Mouse (Mus musculus) kidney, postnatal 0 days (tissue): Measurements from ENCODE around the gene Gm20388. TPM values are rescaled to one million over a fixed set of nuclear protein-coding genes. Genes with fewer than 3 reads are reported as not detected.
A peak's percentile ranks its signal among the peaks of the same experiment; 100 is the strongest.

ENCODE experiments used
- ATAC-seq: fragments of 200-750 bp; cut with Nextera tagmentation; replicated peaks from 2 replicates; pipeline ENCODE4 v1.8.0; 2017; ENCODE audit warnings: low read depth, moderate number of reproducible peaks, moderate TSS enrichment, moderate library complexity; ENCODE audit not compliant: low FRiP score
- DNase-seq: peaks from one replicate; pipeline ENCODE4 v3.0.0-alpha.2; 2016; ENCODE audit warnings: low spot score
- H3K27ac ChIP-seq: fragments of 300-500 bp; sonication (generic); 2 replicates; pipeline ENCODE4 v1.5.1; 2014; ENCODE audit warnings: mild to moderate bottlenecking
- H3K27me3 ChIP-seq: fragments of 300-500 bp; sonication (generic); 2 replicates; pipeline ENCODE4 v1.6.1; 2014; ENCODE audit warnings: low read length, mixed read lengths; ENCODE audit not compliant: insufficient read depth
- H3K36me3 ChIP-seq: fragments of 300-500 bp; sonication (generic); 2 replicates; pipeline ENCODE4 v1.6.1; 2014; ENCODE audit warnings: low read length, mixed read lengths; ENCODE audit not compliant: insufficient read depth
- H3K4me1 ChIP-seq: fragments of 300-500 bp; sonication (generic); replicated peaks from 2 replicates; pipeline ENCODE4 v1.6.1; 2014; ENCODE audit warnings: antibody characterized with exemption, low read length, mixed read lengths; ENCODE audit not compliant: insufficient read depth
- H3K4me2 ChIP-seq: fragments of 300-500 bp; sonication (generic); 2 replicates; pipeline ENCODE4 v1.6.1; 2014; ENCODE audit warnings: mild to moderate bottlenecking, low read length, moderate library complexity, mixed read lengths
- H3K4me3 ChIP-seq: fragments of 300-500 bp; sonication (generic); replicated peaks from 2 replicates; pipeline ENCODE4 v1.5.1; 2014; ENCODE audit warnings: low read depth, low read length
- H3K9ac ChIP-seq: fragments of 300-500 bp; sonication (generic); 2 replicates; pipeline ENCODE4 v1.6.1; 2014; ENCODE audit warnings: low read depth, low read length
- H3K9me3 ChIP-seq: fragments of 300-500 bp; sonication (generic); replicated peaks from 2 replicates; pipeline ENCODE4 v1.6.1; 2016; ENCODE audit warnings: low read length, inconsistent platforms, mixed read lengths
- CTCF ChIP-seq: IDR thresholded peaks from 2 replicates; pipeline ENCODE4 v1.5.1; 2016; ENCODE audit warnings: antibody characterized with exemption, low read depth, mild to moderate bottlenecking, moderate library complexity
- WGBS: fragments of 180-500 bp; shearing (Covaris S2); extraction: QIAGEN DNeasy Blood & Tissue Kit; methylation state at CpG from one replicate; pipeline ENCODE4 v1.1.7; 2014; 5-methylcytosine and 5-hydroxymethylcytosine counted together
- polyA plus RNA-seq: library from polyadenylated mRNA; unstranded; fragments of >200 nt; fragmentation: Nextera tagmentation; extraction: Ambion mirVana; gene quantifications from 2 replicates; pipeline ENCODE4 v1.2.1, GENCODE M21; 2015

Gene Gm20388
- polyA plus RNA-seq, 1 experiment from 2014 or later: not detected

DNA sequence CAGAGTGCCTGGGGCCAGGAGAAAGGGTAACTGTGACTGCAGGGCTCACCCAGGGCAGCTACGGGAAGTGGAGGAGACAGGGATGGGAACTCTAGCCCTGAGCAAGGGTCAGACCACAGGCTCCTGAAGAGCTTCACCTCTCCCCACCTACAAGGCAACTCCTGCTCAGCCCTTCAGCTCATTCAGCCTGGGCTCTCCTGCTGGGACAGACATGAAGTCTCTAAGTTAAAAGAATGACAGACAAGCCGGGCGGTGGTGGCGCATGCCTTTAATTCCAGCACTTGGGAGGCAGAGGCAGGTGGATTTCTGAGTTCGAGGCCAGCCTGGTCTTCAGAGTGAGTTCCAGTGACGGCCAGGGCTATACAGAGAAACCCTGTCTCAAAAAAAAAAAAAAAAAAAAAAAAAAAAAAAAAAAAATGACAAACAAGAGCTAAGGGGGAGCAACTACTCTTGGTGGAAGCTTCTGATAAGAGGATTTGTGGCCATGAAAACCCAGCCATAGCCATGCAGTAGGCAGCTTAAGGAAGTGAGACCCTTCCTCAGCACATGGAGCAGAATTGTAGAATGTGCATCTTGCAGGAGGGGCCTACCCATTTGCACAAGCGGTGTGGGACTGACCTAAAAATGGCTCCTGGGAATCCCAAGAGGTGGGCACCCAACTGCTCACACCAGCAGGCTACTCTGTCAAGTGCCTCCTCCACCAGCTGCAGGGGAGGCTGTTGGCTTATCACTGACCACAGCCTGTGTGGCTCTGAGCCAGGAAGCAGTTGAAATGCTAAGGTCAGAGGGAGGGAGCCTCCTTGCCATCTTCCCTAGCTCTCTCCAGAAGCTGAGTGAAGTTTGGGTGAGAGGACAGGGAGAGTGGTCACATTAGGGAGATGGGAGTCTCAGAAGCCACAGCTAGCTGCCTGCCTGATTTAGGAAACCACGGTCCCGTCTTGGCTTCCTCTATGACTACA lies 3498.2 kb downstream of the Gm20388 start:
- H3K4me1 ChIP-seq: no peaks in the 10 kb centered on the region
- H3K4me3 ChIP-seq: no peak overlapping the region
- ATAC-seq (no peak), DNase-seq (no peak)
- no peaks in the 10 kb centered on the region for H3K36me3 ChIP-seq
- no peak overlapping the region for H3K4me2 ChIP-seq
- no peak overlapping the region for H3K9ac ChIP-seq
- 73% methylated on average over 9 of the region's 9 CpGs for WGBS
- TF ChIP-seq CTCF: no peak
- no peaks in the 10 kb centered on the region for H3K9me3 ChIP-seq
- peaks cover 41% of the 10 kb centered on the region for H3K27me3 ChIP-seq
- no peak overlapping the region for H3K27ac ChIP-seq

DNA sequence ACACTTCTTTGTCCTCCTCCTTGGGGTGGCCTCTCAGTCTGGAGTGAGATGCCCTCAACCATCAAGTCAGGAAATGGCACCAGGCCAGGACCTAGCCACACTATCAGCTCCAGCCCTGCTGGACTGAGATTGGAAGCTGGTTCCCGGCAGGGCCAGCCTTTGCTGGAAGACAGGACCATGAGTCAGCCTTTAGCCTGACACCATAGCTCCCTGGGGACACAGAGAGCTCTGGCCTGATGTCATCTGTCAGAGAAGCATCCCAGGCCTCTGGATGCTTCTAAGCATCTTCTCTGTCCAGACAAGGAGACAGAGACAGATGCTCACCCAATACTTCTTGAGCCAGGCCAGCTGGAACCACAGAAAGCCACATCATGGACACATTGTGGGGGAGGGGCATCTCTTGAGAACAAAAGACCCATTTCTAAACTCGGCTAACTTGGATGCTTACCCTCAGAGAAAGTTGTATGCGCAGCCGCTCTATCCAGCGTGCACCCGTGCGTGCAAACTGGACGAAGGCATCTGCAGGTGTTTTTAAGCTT lies 3499.5 kb downstream of the Gm20388 start:
- H3K4me3 ChIP-seq: no peak overlapping the region
- 47% methylated on average over 8 of the region's 8 CpGs for WGBS
- H3K9me3 ChIP-seq: no peaks in the 10 kb centered on the region
- no peak for TF ChIP-seq CTCF
- ATAC-seq (no peak), DNase-seq (no peak)
- no peaks in the 10 kb centered on the region for H3K4me1 ChIP-seq
- H3K27ac ChIP-seq: no peak overlapping the region
- H3K4me2 ChIP-seq: no peak overlapping the region
- H3K36me3 ChIP-seq: no peaks in the 10 kb centered on the region
- H3K9ac ChIP-seq: no peak overlapping the region
- peaks cover 46% of the 10 kb centered on the region for H3K27me3 ChIP-seq

DNA sequence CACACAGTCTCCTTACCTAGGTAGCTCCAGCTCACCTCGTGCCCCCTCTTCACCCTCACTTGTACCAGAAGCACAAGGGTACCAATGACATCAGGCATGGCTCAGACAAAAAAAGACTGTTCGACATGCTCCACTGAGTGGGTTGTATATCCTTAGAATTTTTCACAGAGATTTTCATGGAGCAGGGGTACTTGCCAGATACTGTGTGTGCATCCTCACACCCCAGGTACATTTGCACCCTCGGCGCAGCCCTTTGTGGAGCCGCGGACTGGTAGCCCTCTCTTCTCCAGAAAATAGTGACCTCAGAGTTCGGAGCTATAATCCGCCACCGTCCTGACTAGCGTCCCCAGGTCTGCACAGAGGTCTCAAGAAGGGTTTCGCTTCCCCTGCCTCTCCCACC lies 3500.1 kb downstream of the Gm20388 start:
- ATAC-seq: no peak
- DNase-seq: no peak
- Histone ChIP-seq H3K27me3 (peaks cover 46% of the 10 kb centered on the region), H3K9ac (no peak overlapping the region), H3K4me2 (peak overlapping the region; percentile 49), H3K9me3 (no peaks in the 10 kb centered on the region), H3K4me3 (no peak overlapping the region), H3K4me1 (no peaks in the 10 kb centered on the region), H3K36me3 (no peaks in the 10 kb centered on the region), H3K27ac (no peak overlapping the region)
- no peak for TF ChIP-seq CTCF
- WGBS: 8% methylated on average over 11 of the region's 11 CpGs

DNA sequence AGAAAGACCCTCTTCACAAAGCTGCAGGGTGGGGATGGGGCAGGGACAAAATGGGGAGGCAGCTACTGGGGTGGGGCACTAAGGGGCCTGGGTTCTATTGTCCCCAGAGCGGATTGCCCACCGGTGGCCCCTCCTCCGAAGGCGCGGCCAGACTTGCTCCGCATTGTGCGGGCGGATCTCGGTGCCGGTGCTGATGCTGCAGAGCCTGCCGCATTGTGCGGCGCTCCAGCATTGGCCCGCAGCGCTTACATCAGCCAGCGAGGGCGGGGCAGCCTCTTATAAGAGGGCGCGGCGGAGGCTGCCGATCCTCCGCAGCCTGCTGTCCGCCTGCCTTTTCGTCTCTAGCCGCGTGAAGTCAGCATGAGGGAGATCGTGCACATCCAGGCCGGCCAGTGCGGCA lies 3500.6 kb downstream of the Gm20388 start, which contains the start of gene Tubb3:
Tubb3 (plus strand) TSS at position 179 of the 400 bp plus-strand sequence.
- ATAC-seq: peak; percentile 30; the same call in 1 of the 2 replicates
- Histone ChIP-seq H3K36me3 (no peaks in the 10 kb centered on the region), H3K4me2 (peak within 1 kb of the TSS; percentile 49), H3K9me3 (no peaks in the 10 kb centered on the region), H3K27me3 (peaks cover 46% of the 10 kb centered on the region), H3K4me3 (no peak within 1 kb of the TSS), H3K27ac (no peak within 1 kb of the TSS), H3K9ac (no peak within 1 kb of the TSS), H3K4me1 (no peaks in the 10 kb centered on the region)
- no peak for TF ChIP-seq CTCF
- peak; percentile 61 for DNase-seq
- WGBS: 1% methylated on average over 26 of the region's 29 CpGs

DNA sequence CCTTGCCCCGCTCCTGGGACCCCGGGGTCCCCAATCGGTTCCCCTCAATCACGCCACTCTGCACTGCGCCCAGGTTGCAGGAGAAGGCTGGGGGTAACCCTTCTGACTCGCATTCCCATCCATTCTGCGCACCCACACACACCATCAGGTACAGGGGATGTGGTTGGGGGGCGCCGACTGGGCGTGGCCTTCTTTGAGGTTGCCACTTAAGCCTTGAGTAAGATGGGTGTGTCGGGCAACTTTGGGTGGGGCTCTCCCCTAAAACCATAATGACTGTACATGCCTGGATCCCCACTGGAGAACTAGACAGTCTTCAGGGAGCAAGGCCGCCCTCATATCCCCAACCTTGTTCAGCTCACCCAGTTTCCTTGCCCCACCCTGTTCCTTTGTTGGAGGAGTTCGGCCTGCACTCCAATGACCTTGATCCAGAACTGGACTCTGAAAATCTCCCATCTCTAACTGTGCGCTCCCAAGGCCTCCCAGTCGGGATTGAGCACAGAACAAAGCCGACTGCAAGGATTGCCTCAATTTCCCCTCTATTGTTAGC lies 3501.2 kb downstream of the Gm20388 start:
- DNase-seq: no peak
- peaks cover 46% of the 10 kb centered on the region for H3K27me3 ChIP-seq
- peak; percentile 9 for ATAC-seq
- peak overlapping the region; percentile 49 for H3K4me2 ChIP-seq
- H3K9ac ChIP-seq: no peak overlapping the region
- TF ChIP-seq CTCF: no peak
- no peaks in the 10 kb centered on the region for H3K4me1 ChIP-seq
- no peak overlapping the region for H3K4me3 ChIP-seq
- no peaks in the 10 kb centered on the region for H3K9me3 ChIP-seq
- no peak overlapping the region for H3K27ac ChIP-seq
- H3K36me3 ChIP-seq: no peaks in the 10 kb centered on the region
- WGBS: 4% methylated on average over 16 of the region's 16 CpGs

DNA sequence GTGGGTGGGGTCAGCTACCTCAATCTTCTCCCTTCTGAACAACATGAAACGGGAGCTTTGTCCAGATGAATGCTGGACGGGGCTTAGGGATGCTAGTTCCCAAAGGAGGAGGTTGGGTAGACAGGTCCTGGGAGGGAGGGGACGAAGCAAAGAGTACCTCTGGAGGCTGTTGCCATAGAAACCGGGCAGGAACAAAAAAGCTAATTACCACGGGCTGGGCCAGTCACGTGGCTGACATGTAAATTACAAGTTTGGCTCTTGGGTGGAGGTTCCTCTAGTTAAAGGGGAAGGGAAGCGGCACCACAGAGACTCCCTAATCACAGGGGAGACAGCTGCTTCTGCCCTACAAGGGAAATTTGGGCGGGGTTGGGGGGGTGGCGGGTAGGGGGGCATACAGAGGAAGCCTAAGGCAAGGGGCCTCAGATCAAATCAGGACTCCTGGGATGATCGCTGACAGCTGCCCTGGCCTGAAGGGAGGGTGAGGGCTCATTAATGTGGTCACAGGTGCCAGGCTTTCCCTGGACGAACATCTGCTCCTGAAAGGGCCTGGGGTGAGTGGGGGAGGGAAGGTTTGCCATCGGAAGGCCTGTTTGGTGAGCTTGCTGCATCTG lies 3502.0 kb downstream of the Gm20388 start:
- Histone ChIP-seq H3K36me3 (no peaks in the 10 kb centered on the region), H3K27me3 (peaks cover 46% of the 10 kb centered on the region), H3K9me3 (no peaks in the 10 kb centered on the region), H3K4me3 (no peak overlapping the region), H3K4me2 (no peak overlapping the region), H3K4me1 (no peaks in the 10 kb centered on the region), H3K9ac (no peak overlapping the region), H3K27ac (no peak overlapping the region)
- ATAC-seq (no peak), DNase-seq (no peak)
- 2% methylated on average over 12 of the region's 12 CpGs for WGBS
- no peak for TF ChIP-seq CTCF
